Mouse (Mus musculus): Measurements from ENCODE around the gene Utp15. TPM values are rescaled to one million over a fixed set of nuclear protein-coding genes. Genes with fewer than 3 reads are reported as not detected.

Gene Utp15
- 11.3 TPM for polyA plus RNA-seq (2014; fragmentation: Illumina TruSeq; extraction: RNeasy Lipid Tissue Mini Kit (QIAGEN cat#74804); ENCODE audit: low read depth, low replicate concordance)

GRCm38 (mm10) chr13:98262636-98263457 lies at the start of gene Utp15, which contains the start of gene Ankra2:
Gene Utp15 (minus strand): TSS chr13:98263041.
Gene Ankra2 (plus strand): TSS chr13:98263074.

GRCm38 (mm10) chr13:98279686-98280085 lies 16.8 kb upstream of the Utp15 start, which contains the start of gene Gm21976:
Gene Gm21976 (plus strand): TSS chr13:98279887.

GRCm38 (mm10) chr13:98205771-98206545 lies 56.9 kb downstream of the Utp15 start, which contains the start of gene Arhgef28:
Gene Arhgef28 (minus strand): TSS chr13:98206439.

Other genes with a start within 250 kb of the Utp15 start
- gene Arhgef28, start 56.6 kb downstream of the Utp15 start, polyA plus RNA-seq (2014; fragmentation: Illumina TruSeq; extraction: RNeasy Lipid Tissue Mini Kit (QIAGEN cat#74804); ENCODE audit: low read depth, low replicate concordance): 29.5 TPM
- gene Ankra2, start within 50 bp of the Utp15 start, polyA plus RNA-seq (2014; fragmentation: Illumina TruSeq; extraction: RNeasy Lipid Tissue Mini Kit (QIAGEN cat#74804); ENCODE audit: low read depth, low replicate concordance): 22.4 TPM
- 3.6 TPM for gene Gm21976, start 16.8 kb upstream of the Utp15 start, polyA plus RNA-seq (2014; fragmentation: Illumina TruSeq; extraction: RNeasy Lipid Tissue Mini Kit (QIAGEN cat#74804); ENCODE audit: low read depth, low replicate concordance)
- 413 TPM for gene Btf3, start 54.0 kb upstream of the Utp15 start, polyA plus RNA-seq (2014; fragmentation: Illumina TruSeq; extraction: RNeasy Lipid Tissue Mini Kit (QIAGEN cat#74804); ENCODE audit: low read depth, low replicate concordance)
- not detected for gene Foxd1, start 91.2 kb upstream of the Utp15 start, polyA plus RNA-seq (2014; fragmentation: Illumina TruSeq; extraction: RNeasy Lipid Tissue Mini Kit (QIAGEN cat#74804); ENCODE audit: low read depth, low replicate concordance)
- gene Gm10320, start 229.0 kb upstream of the Utp15 start, polyA plus RNA-seq (2014; fragmentation: Illumina TruSeq; extraction: RNeasy Lipid Tissue Mini Kit (QIAGEN cat#74804); ENCODE audit: low read depth, low replicate concordance): 1.3 TPM